Mouse (Mus musculus) neural tube, embryonic 13.5 days (tissue): Measurements from ENCODE around the gene Gm13278. TPM values are rescaled to one million over a fixed set of nuclear protein-coding genes. Genes with fewer than 3 reads are reported as not detected.
"Not testable (repeated sequence)": the region's sequence is repeated elsewhere in the genome, so short reads cannot be mapped to it uniquely, and the experiment has no call there.

ENCODE experiments used
- ATAC-seq: fragments of 200-750 bp; cut with Nextera tagmentation; 2 replicates; pipeline ENCODE4 v1.8.0; 2017; ENCODE audit warnings: low read depth, mild to moderate bottlenecking, moderate TSS enrichment, moderate library complexity
- H3K27ac ChIP-seq: fragments of 300-500 bp; sonication (generic); replicated peaks from 2 replicates; pipeline ENCODE4 v1.5.1; 2015; ENCODE audit warnings: moderate library complexity, mild to moderate bottlenecking, inconsistent platforms
- H3K27me3 ChIP-seq: fragments of 300-500 bp; sonication (generic); 2 replicates; pipeline ENCODE4 v1.6.1; 2015; ENCODE audit warnings: mild to moderate bottlenecking, inconsistent platforms
- H3K36me3 ChIP-seq: fragments of 300-500 bp; sonication (generic); 2 replicates; pipeline ENCODE4 v1.6.1; 2015; ENCODE audit warnings: mild to moderate bottlenecking, inconsistent platforms
- H3K4me1 ChIP-seq: fragments of 300-500 bp; sonication (generic); replicated peaks from 2 replicates; pipeline ENCODE4 v1.6.1; 2015; ENCODE audit warnings: inconsistent platforms
- H3K4me2 ChIP-seq: fragments of 300-500 bp; sonication (generic); 2 replicates; pipeline ENCODE4 v1.6.1; 2015; ENCODE audit warnings: inconsistent platforms, mild to moderate bottlenecking, moderate library complexity
- H3K4me3 ChIP-seq: fragments of 300-500 bp; sonication (generic); 2 replicates; pipeline ENCODE4 v1.5.1; 2015; ENCODE audit warnings: mild to moderate bottlenecking, inconsistent platforms
- H3K9ac ChIP-seq: fragments of 300-500 bp; sonication (generic); 2 replicates; pipeline ENCODE4 v1.6.1; 2015; ENCODE audit warnings: moderate library complexity, mild to moderate bottlenecking, inconsistent platforms
- H3K9me3 ChIP-seq: fragments of 300-500 bp; sonication (generic); 2 replicates; pipeline ENCODE4 v1.6.1; 2016; ENCODE audit warnings: inconsistent platforms
- WGBS: fragments of 180-500 bp; shearing (Covaris S2); methylation state at CpG from one replicate; pipeline ENCODE4 v1.1.7; 2015; 5-methylcytosine and 5-hydroxymethylcytosine counted together
- polyA plus RNA-seq: library from polyadenylated mRNA; unstranded; fragments of >200 nt; fragmentation: Nextera tagmentation; extraction: Ambion mirVana; gene quantifications from 2 replicates; pipeline ENCODE4 v1.2.1, GENCODE M21; 2015

Gm13278 gene
- polyA plus RNA-seq, 1 experiment from 2014 or later, result not detected

DNA sequence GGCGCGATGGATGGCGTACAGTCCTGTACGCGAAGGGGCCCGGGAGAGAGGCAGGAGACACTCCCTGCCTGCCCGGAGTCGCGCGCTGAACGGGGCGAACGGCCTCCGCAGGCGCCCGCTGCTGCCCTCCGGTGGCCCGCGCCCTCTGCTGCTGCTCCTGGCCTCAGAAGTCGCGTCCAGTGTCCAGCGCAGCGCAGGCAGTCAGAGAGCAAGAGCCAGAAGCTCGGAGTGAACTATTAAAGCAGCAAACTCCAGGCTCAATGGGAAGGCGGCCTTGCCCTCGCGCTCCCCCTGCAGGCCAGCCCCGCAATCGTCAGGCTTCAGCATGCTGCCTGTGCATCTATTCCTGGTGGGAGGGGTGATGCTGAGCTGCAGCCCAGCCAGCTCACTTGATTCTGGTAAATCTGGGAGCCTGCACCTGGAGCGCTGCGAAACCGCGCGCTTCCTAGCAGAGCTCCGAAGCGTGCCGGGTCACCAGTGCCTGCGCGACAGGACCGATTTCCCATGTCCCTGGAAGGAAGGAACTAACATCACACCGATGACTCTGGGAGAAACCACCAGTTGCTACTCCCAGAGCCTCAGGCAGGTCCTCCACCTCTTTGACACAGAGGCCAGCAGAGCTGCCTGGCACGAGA is 27.8 kb upstream of the Gm13278 start:
- 4% methylated on average over 26 of the region's 42 CpGs for WGBS
- Histone ChIP-seq H3K4me3 (peak overlapping the region; percentile 35), H3K4me2 (peak overlapping the region; percentile 55)
- not testable (repeated sequence) for H3K9ac ChIP-seq, H3K36me3 ChIP-seq, H3K9me3 ChIP-seq, ATAC-seq, H3K4me1 ChIP-seq, H3K27me3 ChIP-seq, H3K27ac ChIP-seq

DNA sequence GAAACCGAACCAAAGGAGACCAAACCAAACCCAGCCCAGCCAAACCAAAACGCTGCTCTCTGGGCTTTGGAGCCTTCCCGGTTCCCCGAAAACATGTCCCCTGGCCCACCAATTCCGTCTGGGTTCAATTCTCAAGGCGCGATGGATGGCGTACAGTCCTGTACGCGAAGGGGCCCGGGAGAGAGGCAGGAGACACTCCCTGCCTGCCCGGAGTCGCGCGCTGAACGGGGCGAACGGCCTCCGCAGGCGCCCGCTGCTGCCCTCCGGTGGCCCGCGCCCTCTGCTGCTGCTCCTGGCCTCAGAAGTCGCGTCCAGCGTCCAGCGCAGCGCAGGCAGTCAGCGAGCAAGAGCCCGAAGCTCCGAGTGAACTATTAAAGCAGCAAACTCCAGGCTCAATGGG is 17.8 kb upstream of the Gm13278 start, which contains the start of gene Gm13290:
TSS of gene Gm13290 (plus strand) at position 301 of the 400 bp plus-strand sequence.
- H3K9ac ChIP-seq, H3K9me3 ChIP-seq, H3K27me3 ChIP-seq, H3K4me1 ChIP-seq, ATAC-seq, H3K4me2 ChIP-seq, H3K36me3 ChIP-seq, H3K4me3 ChIP-seq, H3K27ac ChIP-seq: not testable (repeated sequence)
- WGBS, result no CpG with 5 or more reads among the region's 32 CpGs

DNA sequence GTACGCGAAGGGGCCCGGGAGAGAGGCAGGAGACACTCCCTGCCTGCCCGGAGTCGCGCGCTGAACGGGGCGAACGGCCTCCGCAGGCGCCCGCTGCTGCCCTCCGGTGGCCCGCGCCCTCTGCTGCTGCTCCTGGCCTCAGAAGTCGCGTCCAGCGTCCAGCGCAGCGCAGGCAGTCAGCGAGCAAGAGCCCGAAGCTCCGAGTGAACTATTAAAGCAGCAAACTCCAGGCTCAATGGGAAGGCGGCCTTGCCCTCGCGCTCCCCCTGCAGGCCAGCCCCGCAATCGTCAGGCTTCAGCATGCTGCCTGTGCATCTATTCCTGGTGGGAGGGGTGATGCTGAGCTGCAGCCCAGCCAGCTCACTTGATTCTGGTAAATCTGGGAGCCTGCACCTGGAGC is 14.7 kb upstream of the Gm13278 start, which contains the start of gene Gm13289:
TSS of gene Gm13289 (plus strand) at position 301 of the 400 bp plus-strand sequence.
- H3K27me3 ChIP-seq, H3K27ac ChIP-seq, H3K9me3 ChIP-seq, H3K4me3 ChIP-seq, H3K4me1 ChIP-seq, H3K4me2 ChIP-seq, ATAC-seq, H3K9ac ChIP-seq, H3K36me3 ChIP-seq: not testable (repeated sequence)
- WGBS, result no CpG with 5 or more reads among the region's 29 CpGs

DNA sequence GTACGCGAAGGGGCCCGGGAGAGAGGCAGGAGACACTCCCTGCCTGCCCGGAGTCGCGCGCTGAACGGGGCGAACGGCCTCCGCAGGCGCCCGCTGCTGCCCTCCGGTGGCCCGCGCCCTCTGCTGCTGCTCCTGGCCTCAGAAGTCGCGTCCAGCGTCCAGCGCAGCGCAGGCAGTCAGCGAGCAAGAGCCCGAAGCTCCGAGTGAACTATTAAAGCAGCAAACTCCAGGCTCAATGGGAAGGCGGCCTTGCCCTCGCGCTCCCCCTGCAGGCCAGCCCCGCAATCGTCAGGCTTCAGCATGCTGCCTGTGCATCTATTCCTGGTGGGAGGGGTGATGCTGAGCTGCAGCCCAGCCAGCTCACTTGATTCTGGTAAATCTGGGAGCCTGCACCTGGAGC is 11.8 kb upstream of the Gm13278 start, which contains the start of gene Gm13272:
TSS of gene Gm13272 (plus strand) at position 301 of the 400 bp plus-strand sequence.
- not testable (repeated sequence) for H3K4me1 ChIP-seq, H3K36me3 ChIP-seq, H3K9ac ChIP-seq, H3K9me3 ChIP-seq, H3K4me2 ChIP-seq, ATAC-seq, H3K27ac ChIP-seq, H3K4me3 ChIP-seq, H3K27me3 ChIP-seq
- WGBS, result no CpG with 5 or more reads among the region's 29 CpGs

DNA sequence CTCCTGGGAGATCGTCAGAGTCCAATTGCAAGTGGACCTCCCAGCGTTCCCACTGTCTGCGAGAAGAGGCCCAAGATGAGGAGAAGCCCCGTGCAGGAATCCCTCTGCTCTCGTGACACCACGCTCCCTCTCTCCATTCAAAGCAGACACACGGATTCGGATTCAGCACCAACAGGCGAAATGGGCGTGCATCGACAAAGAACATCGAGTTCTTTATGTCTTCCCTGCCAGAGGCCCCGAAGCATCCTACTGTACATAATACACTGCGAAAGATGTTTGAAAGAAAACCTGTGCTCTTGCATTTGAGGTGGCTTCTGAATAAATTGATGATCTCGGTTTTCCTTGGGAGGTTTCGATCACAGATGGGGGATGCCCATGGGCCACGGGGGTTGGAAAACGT is 11.0 kb upstream of the Gm13278 start:
- not testable (repeated sequence) for H3K9ac ChIP-seq, H3K36me3 ChIP-seq, H3K27me3 ChIP-seq, H3K4me3 ChIP-seq, H3K9me3 ChIP-seq, H3K27ac ChIP-seq, H3K4me1 ChIP-seq, H3K4me2 ChIP-seq, ATAC-seq
- 46% methylated on average over 16 of the region's 18 CpGs for WGBS

DNA sequence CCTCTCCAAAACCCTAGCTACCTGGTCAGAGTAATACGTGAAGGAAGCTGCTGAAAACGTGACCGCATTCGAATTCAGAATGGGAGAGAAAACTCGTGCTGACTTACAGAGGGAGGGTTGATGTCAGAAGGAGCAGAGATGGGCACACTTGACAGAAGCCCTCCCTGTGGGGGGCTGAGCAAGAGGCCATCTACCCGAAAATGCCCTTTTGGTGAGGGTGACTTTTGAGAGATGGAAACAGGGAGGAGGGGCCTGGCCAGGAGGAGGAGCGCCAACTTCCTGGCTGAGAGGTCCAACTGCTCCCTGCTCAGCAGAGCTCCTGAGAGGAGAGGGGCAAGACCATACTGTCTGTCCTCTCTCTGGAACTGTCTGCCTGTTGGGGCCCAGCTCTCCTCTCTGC is 9.5 kb upstream of the Gm13278 start, which contains the start of gene Ifnz:
TSS of gene Ifnz (plus strand) at position 301 of the 400 bp plus-strand sequence.
- H3K4me1 ChIP-seq, H3K36me3 ChIP-seq, H3K9me3 ChIP-seq, H3K27me3 ChIP-seq, ATAC-seq, H3K27ac ChIP-seq, H3K9ac ChIP-seq: not testable (repeated sequence)
- H3K4me2 ChIP-seq, result peak within 1 kb of the TSS; percentile 41
- WGBS, result 19% methylated on average over 5 of the region's 7 CpGs
- peak within 1 kb of the TSS; percentile 19; the same call in 1 of the 2 replicates for H3K4me3 ChIP-seq

DNA sequence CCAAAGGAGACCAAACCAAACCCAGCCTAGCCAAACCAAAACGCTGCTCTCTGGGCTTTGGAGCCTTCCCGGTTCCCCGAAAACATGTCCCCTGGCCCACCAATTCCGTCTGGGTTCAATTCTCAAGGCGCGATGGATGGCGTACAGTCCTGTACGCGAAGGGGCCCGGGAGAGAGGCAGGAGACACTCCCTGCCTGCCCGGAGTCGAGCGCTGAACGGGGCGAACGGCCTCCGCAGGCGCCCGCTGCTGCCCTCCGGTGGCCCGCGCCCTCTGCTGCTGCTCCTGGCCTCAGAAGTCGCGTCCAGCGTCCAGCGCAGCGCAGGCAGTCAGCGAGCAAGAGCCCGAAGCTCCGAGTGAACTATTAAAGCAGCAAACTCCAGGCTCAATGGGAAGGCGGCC is 9.0 kb upstream of the Gm13278 start:
- not testable (repeated sequence) for H3K9me3 ChIP-seq, H3K27ac ChIP-seq, ATAC-seq, H3K9ac ChIP-seq, H3K4me1 ChIP-seq, H3K27me3 ChIP-seq, H3K36me3 ChIP-seq
- peak overlapping the region; percentile 41 for H3K4me2 ChIP-seq
- 0% methylated on average over 3 of the region's 31 CpGs for WGBS
- peak overlapping the region; percentile 19; the same call in 1 of the 2 replicates for H3K4me3 ChIP-seq

DNA sequence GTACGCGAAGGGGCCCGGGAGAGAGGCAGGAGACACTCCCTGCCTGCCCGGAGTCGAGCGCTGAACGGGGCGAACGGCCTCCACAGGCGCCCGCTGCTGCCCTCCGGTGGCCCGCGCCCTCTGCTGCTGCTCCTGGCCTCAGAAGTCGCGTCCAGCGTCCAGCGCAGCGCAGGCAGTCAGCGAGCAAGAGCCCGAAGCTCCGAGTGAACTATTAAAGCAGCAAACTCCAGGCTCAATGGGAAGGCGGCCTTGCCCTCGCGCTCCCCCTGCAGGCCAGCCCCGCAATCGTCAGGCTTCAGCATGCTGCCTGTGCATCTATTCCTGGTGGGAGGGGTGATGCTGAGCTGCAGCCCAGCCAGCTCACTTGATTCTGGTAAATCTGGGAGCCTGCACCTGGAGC is 5.9 kb upstream of the Gm13278 start, which contains the start of gene Gm13276:
TSS of gene Gm13276 (plus strand) at position 301 of the 400 bp plus-strand sequence.
- H3K27me3 ChIP-seq, H3K4me2 ChIP-seq, ATAC-seq, H3K9ac ChIP-seq, H3K9me3 ChIP-seq, H3K27ac ChIP-seq, H3K4me3 ChIP-seq, H3K4me1 ChIP-seq, H3K36me3 ChIP-seq: not testable (repeated sequence)
- WGBS, result no CpG with 5 or more reads among the region's 27 CpGs

DNA sequence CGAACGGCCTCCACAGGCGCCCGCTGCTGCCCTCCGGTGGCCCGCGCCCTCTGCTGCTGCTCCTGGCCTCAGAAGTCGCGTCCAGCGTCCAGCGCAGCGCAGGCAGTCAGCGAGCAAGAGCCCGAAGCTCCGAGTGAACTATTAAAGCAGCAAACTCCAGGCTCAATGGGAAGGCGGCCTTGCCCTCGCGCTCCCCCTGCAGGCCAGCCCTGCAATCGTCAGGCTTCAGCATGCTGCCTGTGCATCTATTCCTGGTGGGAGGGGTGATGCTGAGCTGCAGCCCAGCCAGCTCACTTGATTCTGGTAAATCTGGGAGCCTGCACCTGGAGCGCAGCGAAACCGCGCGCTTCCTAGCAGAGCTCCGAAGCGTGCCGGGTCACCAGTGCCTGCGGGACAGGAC is 2.9 kb upstream of the Gm13278 start, which contains the start of gene Gm13277:
TSS of gene Gm13277 (plus strand) at position 231 of the 400 bp plus-strand sequence.
- 0% methylated on average over 4 of the region's 28 CpGs for WGBS
- H3K36me3 ChIP-seq, H3K4me3 ChIP-seq, H3K9ac ChIP-seq, ATAC-seq, H3K4me2 ChIP-seq, H3K27ac ChIP-seq, H3K4me1 ChIP-seq, H3K27me3 ChIP-seq, H3K9me3 ChIP-seq: not testable (repeated sequence)

DNA sequence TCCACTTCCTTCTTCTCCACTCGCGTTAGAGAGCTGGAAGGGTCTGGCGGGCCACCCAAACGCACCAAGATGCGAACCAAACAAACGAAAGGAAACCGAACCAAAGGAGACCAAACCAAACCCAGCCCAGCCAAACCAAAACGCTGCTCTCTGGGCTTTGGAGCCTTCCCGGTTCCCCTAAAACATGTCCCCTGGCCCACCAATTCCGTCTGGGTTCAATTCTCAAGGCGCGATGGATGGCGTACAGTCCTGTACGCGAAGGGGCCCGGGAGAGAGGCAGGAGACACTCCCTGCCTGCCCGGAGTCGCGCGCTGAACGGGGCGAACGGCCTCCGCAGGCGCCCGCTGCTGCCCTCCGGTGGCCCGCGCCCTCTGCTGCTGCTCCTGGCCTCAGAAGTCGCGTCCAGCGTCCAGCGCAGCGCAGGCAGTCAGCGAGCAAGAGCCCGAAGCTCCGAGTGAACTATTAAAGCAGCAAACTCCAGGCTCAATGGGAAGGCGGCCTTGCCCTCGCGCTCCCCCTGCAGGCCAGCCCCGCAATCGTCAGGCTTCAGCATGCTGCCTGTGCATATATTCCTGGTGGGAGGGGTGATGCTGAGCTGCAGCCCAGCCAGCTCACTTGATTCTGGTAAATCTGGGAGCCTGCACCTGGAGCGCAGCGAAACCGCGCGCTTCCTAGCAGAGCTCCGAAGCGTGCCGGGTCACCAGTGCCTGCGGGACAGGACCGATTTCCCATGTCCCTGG is 2.8 kb downstream of the Gm13278 start, which contains the start of gene Gm13275:
TSS of gene Gm13275 (plus strand) at position 552 of the 740 bp plus-strand sequence.
- not testable (repeated sequence) for H3K4me3 ChIP-seq, H3K36me3 ChIP-seq, H3K4me2 ChIP-seq, ATAC-seq, H3K9ac ChIP-seq, H3K27me3 ChIP-seq, H3K4me1 ChIP-seq, H3K9me3 ChIP-seq, H3K27ac ChIP-seq
- 2% methylated on average over 12 of the region's 52 CpGs for WGBS

DNA sequence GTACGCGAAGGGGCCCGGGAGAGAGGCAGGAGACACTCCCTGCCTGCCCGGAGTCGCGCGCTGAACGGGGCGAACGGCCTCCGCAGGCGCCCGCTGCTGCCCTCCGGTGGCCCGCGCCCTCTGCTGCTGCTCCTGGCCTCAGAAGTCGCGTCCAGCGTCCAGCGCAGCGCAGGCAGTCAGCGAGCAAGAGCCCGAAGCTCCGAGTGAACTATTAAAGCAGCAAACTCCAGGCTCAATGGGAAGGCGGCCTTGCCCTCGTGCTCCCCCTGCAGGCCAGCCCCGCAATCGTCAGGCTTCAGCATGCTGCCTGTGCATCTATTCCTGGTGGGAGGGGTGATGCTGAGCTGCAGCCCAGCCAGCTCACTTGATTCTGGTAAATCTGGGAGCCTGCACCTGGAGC is 5.7 kb downstream of the Gm13278 start, which contains the start of gene Gm13279:
TSS of gene Gm13279 (plus strand) at position 301 of the 400 bp plus-strand sequence.
- H3K36me3 ChIP-seq, ATAC-seq, H3K27me3 ChIP-seq, H3K4me3 ChIP-seq, H3K9me3 ChIP-seq, H3K4me2 ChIP-seq, H3K9ac ChIP-seq, H3K4me1 ChIP-seq, H3K27ac ChIP-seq: not testable (repeated sequence)
- WGBS, result no CpG with 5 or more reads among the region's 28 CpGs

DNA sequence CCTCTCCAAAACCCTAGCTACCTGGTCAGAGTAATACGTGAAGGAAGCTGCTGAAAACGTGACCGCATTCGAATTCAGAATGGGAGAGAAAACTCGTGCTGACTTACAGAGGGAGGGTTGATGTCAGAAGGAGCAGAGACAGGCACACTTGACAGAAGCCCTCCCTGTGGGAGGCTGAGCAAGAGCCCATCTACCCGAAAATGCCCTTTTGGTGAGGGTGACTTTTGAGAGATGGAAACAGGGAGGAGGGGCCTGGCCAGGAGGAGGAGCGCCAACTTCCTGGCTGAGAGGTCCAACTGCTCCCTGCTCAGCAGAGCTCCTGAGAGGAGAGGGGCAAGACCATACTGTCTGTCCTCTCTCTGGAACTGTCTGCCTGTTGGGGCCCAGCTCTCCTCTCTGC is 8.0 kb downstream of the Gm13278 start, which contains the start of gene Gm13285:
TSS of gene Gm13285 (plus strand) at position 301 of the 400 bp plus-strand sequence.
- not testable (repeated sequence) for H3K9ac ChIP-seq, H3K4me1 ChIP-seq, H3K27ac ChIP-seq, H3K27me3 ChIP-seq, H3K4me3 ChIP-seq, H3K36me3 ChIP-seq, H3K9me3 ChIP-seq, ATAC-seq, H3K4me2 ChIP-seq
- 19% methylated on average over 5 of the region's 7 CpGs for WGBS
